Mouse (Mus musculus) central nervous system, embryonic 11.5 days (tissue): Measurements from ENCODE around the gene Ctdsp2. TPM values are rescaled to one million over a fixed set of nuclear protein-coding genes. Genes with fewer than 3 reads are reported as not detected.

ENCODE experiments used
- polyA plus RNA-seq: library from polyadenylated mRNA; depleted of rRNA; stranded (reverse); fragments of >200 nt; gene quantifications from 2 replicates; pipeline ENCODE4 v1.2.3, GENCODE M21; 2012; rRNA removed

Ctdsp2 gene
- 78.5 and 118 TPM in 2 replicates for polyA plus RNA-seq

DNA sequence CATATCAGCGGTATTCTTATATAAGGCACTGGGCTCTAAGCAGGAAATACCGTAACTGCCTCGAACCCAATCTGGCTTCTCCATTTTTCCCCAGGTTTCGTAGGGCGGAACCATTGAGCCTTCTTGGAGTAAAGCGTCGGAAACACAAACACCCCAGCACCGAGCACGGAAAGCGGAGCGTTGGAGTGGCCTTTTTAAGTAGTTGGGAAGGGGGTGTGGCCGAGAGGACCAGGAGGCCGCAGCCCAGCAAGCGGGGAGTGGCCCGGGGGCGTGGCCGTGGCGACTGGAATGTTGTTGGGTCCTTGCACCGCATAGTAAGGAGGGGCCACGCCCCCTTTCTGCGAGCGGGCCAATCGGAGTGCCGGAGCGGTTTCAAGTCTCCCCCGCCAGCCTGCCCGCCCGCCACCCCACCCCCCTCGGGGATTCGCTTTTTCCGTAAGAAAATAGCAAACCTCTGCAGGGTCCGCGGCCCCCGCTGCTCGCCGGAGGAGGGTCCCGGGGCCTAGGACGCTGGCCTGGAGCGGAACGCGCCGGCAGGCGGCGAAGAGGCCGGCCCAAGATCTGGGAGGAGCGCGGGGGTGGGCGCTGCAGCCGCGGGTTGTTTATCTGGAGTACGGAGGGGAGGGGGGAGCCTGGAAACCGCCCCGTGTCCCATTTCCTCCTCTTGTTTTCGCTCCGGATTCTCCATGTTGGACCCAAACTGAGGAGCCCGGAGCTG lies at the start of gene Ctdsp2:
Ctdsp2 (plus strand) TSS at position 441 of the 718 bp plus-strand sequence.

DNA sequence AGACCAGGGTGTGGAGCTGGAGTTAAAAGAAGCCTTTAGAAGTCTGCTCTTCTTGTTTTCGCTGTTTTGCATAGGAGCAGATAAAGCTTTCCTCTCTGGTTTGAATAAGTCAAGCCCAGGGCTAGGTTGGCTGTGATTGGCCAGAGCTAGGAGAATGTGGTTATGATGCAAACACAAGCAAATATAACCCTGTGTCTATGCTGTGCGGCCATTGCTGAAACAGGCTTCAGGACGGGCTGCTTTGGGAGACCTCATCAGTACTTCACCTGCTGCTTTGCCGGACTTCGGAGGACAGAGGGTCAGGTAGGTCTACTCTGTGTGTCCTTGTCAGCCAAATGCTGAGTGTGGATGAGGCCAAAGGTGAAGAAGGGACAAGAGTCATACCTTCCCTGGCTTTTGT lies 22.0 kb downstream of the Ctdsp2 start, which contains the start of gene Avil:
Avil (plus strand) TSS at position 181 of the 400 bp plus-strand sequence.

DNA sequence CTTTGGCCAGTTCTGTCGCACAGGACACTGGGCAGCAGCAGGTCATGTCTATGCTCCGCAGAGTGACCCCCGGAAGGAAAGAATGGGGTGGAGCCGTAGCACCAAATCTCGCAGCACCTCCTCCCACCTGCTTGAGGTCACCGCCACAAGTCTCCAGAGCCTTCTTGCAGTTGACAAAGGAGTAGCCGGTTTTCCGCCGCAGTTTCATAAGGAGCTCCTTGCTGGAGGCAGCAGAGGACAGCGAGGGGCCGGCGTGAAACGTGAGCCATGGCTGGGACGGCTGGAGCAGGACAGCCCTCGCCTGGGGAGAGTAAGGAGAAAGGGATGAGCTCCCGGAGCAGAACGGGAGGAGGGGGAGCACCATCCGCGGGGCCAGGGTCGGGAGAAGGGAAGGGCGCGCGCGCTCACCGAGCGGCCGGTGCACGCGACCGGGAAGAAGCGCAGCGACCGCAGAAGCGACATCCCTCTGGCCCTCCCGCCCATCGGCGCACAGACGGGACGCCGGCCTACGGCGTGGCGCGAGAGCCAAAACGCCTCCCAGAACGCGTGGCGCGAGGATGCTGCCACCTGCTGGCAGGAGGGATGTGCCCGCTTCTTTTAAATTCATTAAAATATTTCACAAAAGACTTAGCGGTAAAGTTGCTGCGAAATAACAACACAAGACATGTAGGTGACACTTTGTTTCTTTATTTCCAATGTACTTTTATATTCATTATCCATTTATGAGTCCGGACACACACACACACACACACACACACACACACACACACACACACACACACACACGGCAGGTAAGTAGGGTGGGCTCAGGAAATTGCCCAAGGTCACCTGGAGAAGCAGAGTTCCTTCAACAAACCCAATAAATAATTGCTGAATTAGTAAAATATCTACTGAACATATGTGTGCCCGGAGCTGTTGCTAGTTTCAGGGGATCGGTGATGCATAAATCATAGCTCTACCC lies 52.1 kb downstream of the Ctdsp2 start, which contains the start of gene Tsfm:
Tsfm (minus strand) TSS at position 505 of the 961 bp plus-strand sequence.

DNA sequence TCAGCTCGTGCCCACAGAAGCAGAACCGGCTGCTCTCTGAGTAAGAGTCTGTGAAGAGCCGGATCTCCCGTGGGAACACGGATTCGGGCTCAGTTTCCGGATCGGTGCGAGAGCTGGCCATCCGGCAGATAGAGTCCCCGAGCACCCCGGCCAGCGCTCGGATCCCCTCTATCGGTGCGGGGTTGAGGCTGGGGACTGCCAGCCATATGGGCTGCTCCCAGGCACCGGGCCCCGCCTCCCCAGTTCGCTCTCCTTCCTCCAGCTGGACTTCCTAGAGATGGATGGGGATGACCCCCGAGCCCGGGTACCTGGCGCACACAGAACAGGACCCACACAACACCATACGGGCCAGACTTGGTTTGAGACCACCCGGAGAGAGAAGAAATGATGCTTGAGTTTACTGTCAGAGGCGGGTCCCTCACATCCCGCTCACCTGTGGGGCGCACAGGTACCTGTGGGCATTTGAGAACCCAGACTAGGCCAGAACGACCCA lies 62.8 kb downstream of the Ctdsp2 start, which contains the start of the genes Mettl1 and Eef1akmt3:
Mettl1 (plus strand) TSS at position 141 of the 493 bp plus-strand sequence.
Eef1akmt3 (minus strand) TSS at position 240 of the 493 bp plus-strand sequence.

DNA sequence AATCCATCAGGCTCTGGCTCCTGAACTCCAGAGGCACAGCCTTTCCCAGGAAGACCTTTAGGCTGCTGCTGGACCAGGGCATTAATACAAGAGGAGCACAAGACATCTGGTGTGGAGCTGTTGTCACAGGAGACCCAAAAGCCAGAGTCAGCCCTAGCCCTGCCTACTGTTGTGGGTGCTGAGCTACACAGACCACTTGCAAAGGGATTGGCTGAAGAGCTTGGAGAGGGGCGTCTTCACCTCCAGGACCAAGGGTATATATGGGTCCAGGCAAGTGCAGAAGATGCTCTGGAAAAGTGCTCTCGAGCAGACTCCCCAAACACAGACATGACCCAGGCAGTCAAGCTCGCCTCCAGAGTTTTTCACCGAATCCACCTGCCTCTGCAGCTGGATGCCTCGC lies 69.4 kb downstream of the Ctdsp2 start, which contains the start of gene Cyp27b1:
Cyp27b1 (plus strand) TSS at position 297 of the 400 bp plus-strand sequence.

Other genes with a start within 250 kb of the Ctdsp2 start
- gene Atp23, start 77.4 kb upstream of the Ctdsp2 start, polyA plus RNA-seq: 9.4 and 12.7 TPM in 2 replicates
- 0.60 and 0.84 TPM in 2 replicates for gene Avil, start 22.0 kb downstream of the Ctdsp2 start, polyA plus RNA-seq
- gene Tsfm, start 52.1 kb downstream of the Ctdsp2 start, polyA plus RNA-seq: 50.4 and 63.2 TPM in 2 replicates
- 34.0 and 37.1 TPM in 2 replicates for gene Mettl1, start 62.7 kb downstream of the Ctdsp2 start, polyA plus RNA-seq
- gene Eef1akmt3, start 62.8 kb downstream of the Ctdsp2 start, polyA plus RNA-seq: 0.25 and 0.45 TPM in 2 replicates
- 0.24 and 0.43 TPM in 2 replicates for gene Cyp27b1, start 69.5 kb downstream of the Ctdsp2 start, polyA plus RNA-seq
- gene March9, start 81.5 kb downstream of the Ctdsp2 start, polyA plus RNA-seq: 10.7 and 11.8 TPM in 2 replicates
- gene Cdk4, start 84.8 kb downstream of the Ctdsp2 start, polyA plus RNA-seq: 1,762 and 2,065 TPM in 2 replicates
- gene Tspan31, start 91.5 kb downstream of the Ctdsp2 start, polyA plus RNA-seq: 83.8 and 112 TPM in 2 replicates
- 11.3 and 13.4 TPM in 2 replicates for gene Agap2, start 96.6 kb downstream of the Ctdsp2 start, polyA plus RNA-seq
- 53.8 and 114 TPM in 2 replicates for gene Os9, start 142.4 kb downstream of the Ctdsp2 start, polyA plus RNA-seq
- gene B4galnt1, start 186.5 kb downstream of the Ctdsp2 start, polyA plus RNA-seq: 8.4 and 8.8 TPM in 2 replicates
- gene Slc26a10, start 201.9 kb downstream of the Ctdsp2 start, polyA plus RNA-seq: 2.6 and 4.2 TPM in 2 replicates
- gene Arhgef25, start 211.4 kb downstream of the Ctdsp2 start, polyA plus RNA-seq: 107 and 115 TPM in 2 replicates
- 237 and 284 TPM in 2 replicates for gene Dtx3, start 217.0 kb downstream of the Ctdsp2 start, polyA plus RNA-seq
- 18.0 and 21.0 TPM in 2 replicates for gene Pip4k2c, start 232.9 kb downstream of the Ctdsp2 start, polyA plus RNA-seq